Mouse (Mus musculus) olfactory bulb, adult 2 months (tissue): Measurements from ENCODE around the gene Acsbg1.

Experiments
- CTCF ChIP-seq: fragments of 200-500 bp; IDR thresholded peaks from 2 replicates; pipeline ENCODE4 v1.5.1; 2012; ENCODE audit warnings: low read depth, mild to moderate bottlenecking, low read length, moderate library complexity; ENCODE audit not compliant: insufficient read depth
- POLR2A ChIP-seq: fragments of 200-500 bp; IDR thresholded peaks from 2 replicates; pipeline ENCODE4 v1.6.1; 2012; ENCODE audit warnings: mild to moderate bottlenecking, low read depth, low read length, moderate library complexity; ENCODE audit not compliant: insufficient read depth

GRCm38 (mm10) chr9:54666116-54666515 lies 4.4 kb upstream of the Acsbg1 start:
- TF ChIP-seq CTCF = no peak
- TF ChIP-seq POLR2A = no peak
